Mouse (Mus musculus) duodenum, adult 2 months (tissue): Measurements from ENCODE around the gene Rnf185. TPM values are rescaled to one million over a fixed set of nuclear protein-coding genes. Genes with fewer than 3 reads are reported as not detected.

Experiments used
- polyA plus RNA-seq: library from polyadenylated mRNA; depleted of rRNA; stranded (reverse); fragments of >200 nt; gene quantifications from 2 replicates; pipeline ENCODE4 v1.2.3, GENCODE M21; 2012; ENCODE audit warnings: low replicate concordance; rRNA removed

The Rnf185 gene
- 27.5 and 28.0 TPM in 2 replicates for polyA plus RNA-seq

DNA sequence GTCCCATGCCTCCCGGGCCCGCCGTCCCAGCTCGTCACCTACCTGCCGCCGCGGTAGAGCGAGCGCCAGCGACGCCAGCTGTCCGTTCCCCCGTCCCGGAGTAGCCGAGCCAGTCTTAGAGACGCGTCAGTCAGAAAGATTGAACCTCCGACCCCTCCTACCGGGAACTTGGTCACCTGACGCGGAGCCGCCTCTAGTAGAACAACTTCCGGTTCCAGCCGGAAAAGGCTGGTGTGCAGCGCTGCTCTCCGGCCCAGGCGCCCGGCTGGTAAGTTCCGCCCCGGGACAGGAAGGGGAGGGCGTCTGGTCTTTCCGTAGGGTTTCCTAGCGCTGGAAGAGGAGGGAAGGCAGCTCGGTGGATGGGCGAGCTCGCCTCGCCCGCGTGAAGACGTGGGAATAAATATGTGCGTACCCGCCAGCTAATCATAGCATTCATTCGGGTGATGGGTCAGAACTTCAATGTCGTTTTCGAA, at the start of gene Rnf185:
Rnf185 (minus strand) TSS at position 197 of the 473 bp plus-strand sequence.

GRCm38 (mm10) chr11:3487952-3488570, 35.9 kb upstream of the Rnf185 start, which contains the start of gene Pla2g3:
Pla2g3 (plus strand) TSS chr11:3488284.

DNA sequence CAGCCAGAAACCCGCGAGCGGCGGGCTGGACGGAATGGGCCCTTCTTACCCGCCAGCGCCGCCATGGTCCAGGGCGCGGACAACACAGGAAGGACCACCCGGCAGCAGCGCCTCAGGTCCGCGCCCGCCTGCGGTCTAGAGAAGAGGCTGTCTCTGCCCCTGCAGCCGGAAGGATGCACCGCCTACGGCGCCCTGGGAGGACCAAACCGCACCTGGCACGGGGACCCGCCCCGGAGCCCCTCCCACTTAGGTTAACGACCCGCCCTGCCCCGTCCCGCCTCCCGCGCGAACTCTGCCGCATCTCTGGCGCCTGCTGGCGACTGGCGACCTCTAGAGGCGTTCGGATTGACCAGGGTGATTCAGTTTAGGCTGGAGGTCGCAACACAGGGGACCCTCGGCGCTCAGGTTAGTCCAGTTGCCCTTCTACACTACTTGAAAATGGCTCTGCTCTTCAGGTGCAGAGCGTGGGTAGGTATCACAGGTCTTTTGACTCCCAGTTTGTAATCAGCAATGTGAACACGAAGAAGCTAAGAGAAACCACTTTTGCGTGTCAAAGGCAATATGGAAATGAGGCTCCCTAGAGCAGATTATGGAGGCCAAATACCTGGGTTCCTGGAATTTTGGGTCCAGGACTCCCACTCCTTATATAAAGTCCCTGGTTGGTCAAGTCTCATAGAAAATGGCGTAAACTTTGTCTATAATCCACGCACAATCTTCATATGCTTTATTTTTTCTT, 43.0 kb downstream of the Rnf185 start, which contains the start of gene Limk2:
Limk2 (minus strand) TSS at position 193 of the 736 bp plus-strand sequence.

Other genes starting within 250 kb of the Rnf185 start
- gene Eif4enif1, start 250.0 kb downstream of the Rnf185 start, polyA plus RNA-seq = 22.9 and 30.3 TPM in 2 replicates
- 3.3 and 3.5 TPM in 2 replicates for gene Drg1, start 185.9 kb downstream of the Rnf185 start, polyA plus RNA-seq
- gene Patz1, start 163.5 kb downstream of the Rnf185 start, polyA plus RNA-seq = 11.2 and 16.9 TPM in 2 replicates
- 6.7 and 8.3 TPM in 2 replicates for gene Pik3ip1, start 122.0 kb downstream of the Rnf185 start, polyA plus RNA-seq
- gene Limk2, start 43.2 kb downstream of the Rnf185 start, polyA plus RNA-seq = 44.2 and 68.7 TPM in 2 replicates
- 0.40 and 0.54 TPM in 2 replicates for gene Pla2g3, start 35.9 kb upstream of the Rnf185 start, polyA plus RNA-seq
- gene Inpp5j, start 52.5 kb upstream of the Rnf185 start, polyA plus RNA-seq = 20.9 and 23.9 TPM in 2 replicates
- 139 and 181 TPM in 2 replicates for gene Selenom, start 62.3 kb upstream of the Rnf185 start, polyA plus RNA-seq
- 46.1 and 64.2 TPM in 2 replicates for gene Smtn, start 88.2 kb upstream of the Rnf185 start, polyA plus RNA-seq
- gene Morc2a, start 196.8 kb upstream of the Rnf185 start, polyA plus RNA-seq = 1.7 and 2.8 TPM in 2 replicates